Mouse (Mus musculus): Measurements from ENCODE around the gene 4930435E12Rik. TPM values are rescaled to one million over a fixed set of nuclear protein-coding genes. Genes with fewer than 3 reads are reported as not detected.

Gene 4930435E12Rik
- polyA plus RNA-seq, 1 experiment from 2014 or later: not detected

DNA sequence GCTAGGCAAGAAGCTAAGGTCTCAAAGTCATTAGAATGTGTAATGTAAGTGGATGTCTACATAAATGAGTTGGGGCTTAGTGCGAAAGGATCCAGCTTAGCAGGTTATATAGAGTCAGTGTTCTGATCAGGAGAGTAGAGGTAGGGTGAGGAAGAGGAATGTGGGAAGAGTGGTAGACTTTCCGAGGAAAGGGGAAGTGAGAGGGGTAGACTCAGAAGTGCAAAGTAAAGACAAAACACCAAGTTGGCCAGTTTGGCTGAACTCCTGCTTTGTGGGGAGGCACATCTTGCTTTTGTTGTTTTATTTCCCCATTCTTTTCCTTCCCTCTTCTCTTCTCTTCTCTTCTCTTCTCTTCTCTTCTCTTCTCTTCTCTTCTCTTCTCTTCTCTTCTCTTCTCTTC lies 39.5 kb downstream of the 4930435E12Rik start:
- 0 out of 2 replicates have a peak, but pooled peaks cover 6% of the 10 kb centered on the region for H3K4me1 ChIP-seq
- WGBS: 91% methylated on average over 2 of the region's 2 CpGs
- H3K4me3 ChIP-seq: no peak overlapping the region
- H3K36me3 ChIP-seq: no peaks in the 10 kb centered on the region
- no peak for ATAC-seq (ENCODE audit: low FRiP score)
- no peaks in the 10 kb centered on the region for H3K9me3 ChIP-seq (replicated peaks)
- H3K4me2 ChIP-seq (replicated peaks): no peak overlapping the region
- H3K27ac ChIP-seq: no peak overlapping the region
- no peaks in the 10 kb centered on the region for H3K27me3 ChIP-seq
- H3K9ac ChIP-seq: no peak overlapping the region

DNA sequence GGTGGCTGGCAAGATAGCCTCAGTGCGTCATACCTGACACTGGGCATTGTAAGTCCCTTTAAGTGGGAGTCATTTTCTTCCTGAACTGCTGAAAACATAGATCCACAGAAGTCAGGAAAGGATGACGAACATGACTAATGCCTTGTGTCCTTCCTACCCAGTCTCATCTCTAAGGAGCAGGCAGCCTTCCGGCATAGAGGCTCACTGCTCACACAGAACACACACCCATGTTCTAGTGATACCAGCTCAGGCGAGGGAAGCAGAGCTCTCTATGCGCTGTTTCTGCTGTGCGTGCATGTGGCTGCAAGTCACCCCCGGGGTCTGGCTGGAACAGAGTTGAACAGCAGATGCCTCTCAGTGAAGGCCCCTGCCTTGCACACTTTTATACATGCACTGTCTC lies 43.2 kb downstream of the 4930435E12Rik start:
- Histone ChIP-seq H3K4me1 (0 out of 2 replicates have a peak, but pooled peaks cover 6% of the 10 kb centered on the region), H3K4me2 (replicated peaks) (no peak overlapping the region), H3K27ac (no peak overlapping the region), H3K27me3 (no peaks in the 10 kb centered on the region), H3K4me3 (no peak overlapping the region), H3K9me3 (replicated peaks) (no peaks in the 10 kb centered on the region), H3K9ac (no peak overlapping the region), H3K36me3 (no peaks in the 10 kb centered on the region)
- no peak for ATAC-seq (ENCODE audit: low FRiP score)
- WGBS: 76% methylated on average over 7 of the region's 7 CpGs

DNA sequence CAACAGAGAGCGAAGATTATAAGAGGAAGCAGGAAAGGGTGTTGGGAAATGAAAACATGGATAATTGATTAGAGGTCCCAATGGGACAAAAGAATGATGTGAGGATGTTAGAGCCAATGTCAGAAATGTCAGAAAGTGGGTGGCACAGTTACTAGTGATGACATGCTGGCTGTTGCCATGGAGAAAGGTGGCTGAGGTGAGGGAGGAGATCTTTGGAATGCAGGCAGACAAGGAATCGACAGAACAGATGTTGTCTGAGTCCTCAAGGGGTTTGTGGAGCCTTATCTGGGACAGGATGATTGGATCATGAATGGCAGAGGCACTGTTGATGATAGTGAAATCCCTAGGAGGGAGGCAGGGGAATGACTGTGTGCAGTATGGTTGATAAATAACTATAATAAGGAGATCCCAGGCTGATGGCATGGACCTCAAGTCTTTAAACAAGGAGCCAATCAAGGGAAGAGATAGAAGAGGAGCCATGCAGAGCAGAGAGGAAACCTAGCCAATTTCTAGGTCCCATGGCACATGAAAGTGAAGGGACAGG lies 46.0 kb downstream of the 4930435E12Rik start:
- Histone ChIP-seq H3K4me2 (replicated peaks) (no peak overlapping the region), H3K9me3 (replicated peaks) (no peaks in the 10 kb centered on the region), H3K4me3 (no peak overlapping the region), H3K4me1 (0 out of 2 replicates have a peak, but pooled peaks cover 6% of the 10 kb centered on the region), H3K27me3 (no peaks in the 10 kb centered on the region), H3K9ac (no peak overlapping the region), H3K27ac (no peak overlapping the region), H3K36me3 (no peaks in the 10 kb centered on the region)
- WGBS: 50% methylated on average over 2 of the region's 2 CpGs
- no peak for ATAC-seq (ENCODE audit: low FRiP score)

DNA sequence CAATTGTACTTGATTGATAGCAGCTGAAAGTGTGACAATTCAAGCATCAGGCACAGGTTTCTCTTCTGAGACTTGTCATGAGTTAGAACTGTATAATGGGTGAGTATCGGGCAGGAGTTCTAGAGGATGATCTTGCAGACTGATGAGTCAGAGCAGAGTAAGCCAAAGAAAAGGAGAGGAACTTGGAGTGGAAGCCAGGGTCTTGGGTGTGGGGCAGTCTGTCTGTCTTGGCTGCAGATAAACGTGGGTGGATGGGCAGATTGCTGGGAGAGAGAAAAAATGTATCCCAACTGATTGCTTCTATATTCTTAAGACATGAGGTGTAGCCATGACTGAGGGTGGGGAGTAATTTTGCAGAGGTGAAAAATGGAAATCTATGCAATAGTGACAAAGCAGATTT lies 46.6 kb downstream of the 4930435E12Rik start:
- Histone ChIP-seq H3K4me3 (no peak overlapping the region), H3K9me3 (replicated peaks) (no peaks in the 10 kb centered on the region), H3K9ac (no peak overlapping the region), H3K36me3 (no peaks in the 10 kb centered on the region), H3K4me2 (replicated peaks) (no peak overlapping the region), H3K27ac (no peak overlapping the region), H3K27me3 (no peaks in the 10 kb centered on the region), H3K4me1 (0 out of 2 replicates have a peak, but pooled peaks cover 6% of the 10 kb centered on the region)
- WGBS: 79% methylated on average over 2 of the region's 2 CpGs
- no peak for ATAC-seq (ENCODE audit: low FRiP score)

DNA sequence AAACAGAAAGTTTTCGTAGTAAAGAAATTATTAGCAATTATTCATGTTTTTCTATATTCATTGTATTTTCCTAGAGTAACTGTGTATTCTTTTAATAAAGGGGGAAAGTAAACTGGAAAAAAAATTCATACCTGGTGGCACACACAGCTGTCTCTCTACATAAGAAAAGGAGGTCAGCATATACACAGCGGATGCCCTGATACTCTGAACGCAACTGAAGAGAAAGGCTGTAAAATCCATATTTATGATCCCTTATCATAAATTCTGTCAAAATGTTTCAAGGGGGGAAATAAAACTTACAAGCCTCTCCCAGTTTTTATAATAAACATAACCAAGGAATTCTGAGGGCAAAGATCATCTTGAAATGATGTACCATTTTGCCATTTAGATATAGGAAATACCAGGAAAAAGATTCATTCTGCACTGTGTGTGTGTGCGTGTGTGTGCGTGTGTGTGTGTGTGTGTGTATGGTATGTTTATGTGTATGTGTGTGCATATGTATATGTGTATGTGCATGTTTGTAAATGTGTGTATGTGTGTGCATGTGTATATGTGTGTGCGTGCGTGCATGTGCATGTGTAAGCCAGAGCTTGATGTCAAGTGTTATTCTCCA lies 47.5 kb downstream of the 4930435E12Rik start:
- no peak for ATAC-seq (ENCODE audit: low FRiP score)
- no peaks in the 10 kb centered on the region for H3K9me3 ChIP-seq (replicated peaks)
- no peak overlapping the region for H3K4me2 ChIP-seq (replicated peaks)
- no peak overlapping the region for H3K9ac ChIP-seq
- H3K27me3 ChIP-seq: no peaks in the 10 kb centered on the region
- H3K4me3 ChIP-seq: no peak overlapping the region
- no peaks in the 10 kb centered on the region for H3K36me3 ChIP-seq
- WGBS: 94% methylated on average over 7 of the region's 7 CpGs
- 0 out of 2 replicates have a peak, but pooled peaks cover 6% of the 10 kb centered on the region for H3K4me1 ChIP-seq
- no peak overlapping the region for H3K27ac ChIP-seq

DNA sequence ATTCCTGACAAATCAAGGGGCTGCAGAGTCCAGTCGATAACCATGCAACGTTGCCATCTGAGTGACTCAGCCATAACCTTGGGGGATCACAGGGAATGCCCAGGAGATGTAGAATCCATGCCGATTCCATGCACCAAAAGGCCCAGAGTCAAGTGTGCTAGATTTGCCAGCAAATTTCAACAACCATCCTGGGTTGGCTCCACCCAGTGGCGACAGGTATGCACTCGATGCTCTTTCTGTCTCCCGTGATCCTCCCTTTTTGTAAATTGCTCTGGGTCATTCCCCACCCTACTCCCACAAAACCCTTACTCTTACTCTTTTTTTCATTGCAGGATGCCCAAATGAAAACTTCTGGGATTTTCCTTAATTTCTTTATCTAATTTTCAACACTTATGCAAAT lies 52.2 kb downstream of the 4930435E12Rik start:
- no peak overlapping the region for H3K9ac ChIP-seq
- no peaks in the 10 kb centered on the region for H3K27me3 ChIP-seq
- no peak overlapping the region for H3K27ac ChIP-seq
- H3K4me3 ChIP-seq: no peak overlapping the region
- 61% methylated on average over 6 of the region's 6 CpGs for WGBS
- no peak for ATAC-seq (ENCODE audit: low FRiP score)
- H3K9me3 ChIP-seq (replicated peaks): no peaks in the 10 kb centered on the region
- H3K4me2 ChIP-seq (replicated peaks): no peak overlapping the region
- H3K4me1 ChIP-seq: peaks cover 6% of the 10 kb centered on the region; the same call in 1 of the 2 replicates
- no peaks in the 10 kb centered on the region for H3K36me3 ChIP-seq

DNA sequence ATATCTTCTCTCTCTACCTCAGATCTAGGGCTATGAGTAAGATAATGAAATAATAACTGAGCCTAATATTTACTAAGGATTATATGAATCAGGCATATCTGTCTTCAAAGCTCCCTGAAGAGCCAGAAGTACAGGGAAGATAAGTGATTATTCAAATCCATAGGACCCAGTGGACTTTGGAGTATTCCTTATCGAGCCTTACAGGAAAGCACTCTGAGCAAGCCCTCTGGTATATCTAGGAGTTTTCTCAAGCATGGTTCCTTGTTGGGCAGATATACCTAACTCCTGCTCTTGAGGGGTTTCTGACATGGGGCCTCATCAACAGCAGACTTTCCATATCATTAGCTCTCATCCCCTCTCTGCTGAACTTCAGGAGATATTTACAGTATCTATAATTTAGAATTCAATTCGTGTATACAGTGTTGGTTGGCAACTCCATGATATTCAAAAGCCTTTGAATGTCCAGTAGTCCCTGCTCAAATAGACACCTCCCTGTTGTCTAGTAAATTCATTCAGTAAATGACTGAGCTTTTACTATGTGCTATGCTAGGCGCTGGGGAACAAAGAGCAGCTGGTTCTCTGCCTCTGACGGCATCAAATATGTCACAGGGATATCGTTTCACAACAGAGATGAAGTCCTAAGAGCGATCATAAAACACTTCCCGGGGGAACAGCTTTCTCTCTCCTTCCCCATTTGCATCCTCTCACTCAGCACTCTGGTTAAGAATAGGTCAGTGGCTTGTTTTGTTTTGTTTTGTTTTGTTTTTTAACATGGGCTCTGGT lies 53.4 kb downstream of the 4930435E12Rik start:
- Histone ChIP-seq H3K36me3 (no peaks in the 10 kb centered on the region), H3K4me1 (peaks cover 6% of the 10 kb centered on the region; the same call in 1 of the 2 replicates)
- WGBS: 69% methylated on average over 7 of the region's 7 CpGs

DNA sequence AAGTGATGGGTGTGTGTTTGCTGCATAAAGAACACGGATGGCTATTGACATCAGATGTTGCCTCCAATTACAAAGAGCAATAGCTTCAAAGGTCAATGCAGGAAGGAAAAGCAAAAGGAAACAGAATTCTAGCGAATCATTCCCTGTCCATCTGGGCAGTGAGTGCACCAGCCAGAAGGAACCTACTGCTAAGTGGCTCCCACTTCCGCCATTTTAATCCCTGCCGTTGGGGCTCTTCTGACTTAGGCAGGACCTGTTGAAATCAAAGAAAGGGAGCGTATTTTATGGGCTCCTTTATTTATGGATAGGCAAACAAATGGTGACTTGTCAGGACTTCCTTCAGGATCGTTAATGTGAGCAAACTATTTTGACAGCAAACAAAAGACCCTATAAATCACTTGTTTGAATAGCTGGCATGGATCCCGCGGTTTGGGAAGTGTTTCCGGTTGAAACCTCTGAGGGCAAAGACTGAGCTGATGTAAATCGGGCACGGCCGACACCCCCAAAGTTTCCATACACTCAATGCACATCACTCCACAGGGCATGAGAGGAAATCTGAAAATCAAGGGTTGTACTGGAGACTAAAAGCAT lies 55.5 kb downstream of the 4930435E12Rik start:
- Histone ChIP-seq H3K27ac (no peak overlapping the region), H3K27me3 (no peaks in the 10 kb centered on the region), H3K36me3 (peaks cover 11% of the 10 kb centered on the region; the same call in 1 of the 2 replicates), H3K4me3 (no peak overlapping the region), H3K9me3 (replicated peaks) (no peaks in the 10 kb centered on the region), H3K4me2 (replicated peaks) (no peak overlapping the region), H3K9ac (no peak overlapping the region), H3K4me1 (peaks cover 6% of the 10 kb centered on the region; the same call in 1 of the 2 replicates)
- ATAC-seq (ENCODE audit: low FRiP score): no peak
- WGBS: 50% methylated on average over 12 of the region's 12 CpGs

More for the DNA sequence above, 53.4 kb downstream of the 4930435E12Rik start:
- Histone ChIP-seq H3K9ac (no peak overlapping the region), H3K27me3 (no peaks in the 10 kb centered on the region), H3K4me3 (no peak overlapping the region), H3K27ac (no peak overlapping the region), H3K4me2 (replicated peaks) (no peak overlapping the region), H3K9me3 (replicated peaks) (no peaks in the 10 kb centered on the region)
- no peak for ATAC-seq (ENCODE audit: low FRiP score)

DNA sequence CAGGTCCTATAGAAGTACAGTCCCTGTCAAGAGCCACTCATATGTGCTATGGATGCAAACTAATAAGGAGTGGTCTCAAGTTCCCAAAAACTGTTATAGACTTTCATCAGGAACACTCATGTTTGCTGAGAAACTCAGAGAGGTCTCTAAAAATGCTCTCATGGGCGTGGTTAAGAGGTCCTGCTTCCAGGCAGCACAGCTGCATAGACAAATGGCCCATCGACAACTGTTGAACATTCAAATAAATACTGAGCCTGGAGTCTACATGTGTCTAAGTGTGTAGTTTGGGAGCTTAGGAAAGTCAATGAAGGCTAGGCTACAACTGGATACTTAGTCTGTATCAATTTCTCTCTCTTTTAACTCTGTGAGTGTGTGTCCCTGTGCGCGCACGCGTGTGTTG lies 57.4 kb downstream of the 4930435E12Rik start:
- Histone ChIP-seq H3K9ac (no peak overlapping the region), H3K36me3 (peaks cover 17% of the 10 kb centered on the region; the same call in 1 of the 2 replicates), H3K27me3 (no peaks in the 10 kb centered on the region), H3K4me3 (no peak overlapping the region), H3K4me1 (peaks cover 6% of the 10 kb centered on the region; the same call in 1 of the 2 replicates), H3K9me3 (replicated peaks) (no peaks in the 10 kb centered on the region), H3K4me2 (replicated peaks) (no peak overlapping the region), H3K27ac (no peak overlapping the region)
- ATAC-seq (ENCODE audit: low FRiP score): no peak
- 95% methylated on average over 6 of the region's 6 CpGs for WGBS

DNA sequence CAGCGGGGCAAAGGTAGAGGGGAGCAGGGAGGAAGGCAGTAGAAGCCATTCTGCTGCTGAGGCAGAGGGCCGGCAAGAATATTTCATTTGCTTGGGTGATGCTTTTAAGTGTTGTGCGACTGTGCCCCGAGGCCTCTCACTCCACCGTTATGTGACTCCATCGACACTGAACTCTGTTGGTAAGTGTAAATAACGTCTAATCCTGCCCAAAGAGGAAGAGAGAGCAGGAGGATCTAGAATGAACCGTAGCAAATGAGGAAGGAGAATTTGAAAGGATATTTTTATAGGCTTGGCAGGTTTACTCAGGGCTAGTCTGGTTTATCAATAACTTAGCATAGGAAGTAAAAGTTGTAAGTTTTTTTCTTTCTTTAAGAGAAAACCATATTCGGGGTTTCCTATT lies 59.0 kb downstream of the 4930435E12Rik start:
- H3K4me1 ChIP-seq: peaks cover 6% of the 10 kb centered on the region; the same call in 1 of the 2 replicates
- no peak overlapping the region for H3K27ac ChIP-seq
- H3K9ac ChIP-seq: no peak overlapping the region
- no peaks in the 10 kb centered on the region for H3K27me3 ChIP-seq
- H3K36me3 ChIP-seq: peaks cover 17% of the 10 kb centered on the region; the same call in 1 of the 2 replicates
- no peak overlapping the region for H3K4me3 ChIP-seq
- 89% methylated on average over 9 of the region's 9 CpGs for WGBS
- no peaks in the 10 kb centered on the region for H3K9me3 ChIP-seq (replicated peaks)
- no peak overlapping the region for H3K4me2 ChIP-seq (replicated peaks)
- no peak for ATAC-seq (ENCODE audit: low FRiP score)

DNA sequence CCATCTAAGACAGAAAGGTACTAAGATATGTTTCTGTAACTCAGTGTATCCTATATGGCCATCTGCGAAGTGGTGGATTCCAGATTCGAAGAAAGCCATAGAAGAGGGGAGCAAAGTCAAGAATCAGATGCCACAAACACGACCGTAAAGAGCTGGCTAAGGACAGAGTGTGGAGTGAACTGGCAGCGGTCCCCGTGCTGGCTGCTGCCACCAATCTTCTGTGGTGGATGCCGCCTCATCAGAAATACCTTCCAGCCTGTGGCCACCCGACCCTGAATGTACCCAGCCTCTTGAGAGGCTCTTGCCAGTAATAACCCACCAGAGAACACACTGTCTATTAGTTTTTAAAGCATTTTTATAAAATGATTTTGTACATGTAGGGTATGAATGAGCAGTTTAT lies 60.2 kb downstream of the 4930435E12Rik start:
- no peak overlapping the region for H3K4me3 ChIP-seq
- H3K27ac ChIP-seq: no peak overlapping the region
- H3K9ac ChIP-seq: no peak overlapping the region
- no peaks in the 10 kb centered on the region for H3K9me3 ChIP-seq (replicated peaks)
- no peaks in the 10 kb centered on the region for H3K27me3 ChIP-seq
- H3K4me1 ChIP-seq: peaks cover 6% of the 10 kb centered on the region; the same call in 1 of the 2 replicates
- WGBS: 95% methylated on average over 8 of the region's 8 CpGs
- ATAC-seq (ENCODE audit: low FRiP score): no peak
- no peak overlapping the region for H3K4me2 ChIP-seq (replicated peaks)
- H3K36me3 ChIP-seq: peaks cover 17% of the 10 kb centered on the region; the same call in 1 of the 2 replicates

DNA sequence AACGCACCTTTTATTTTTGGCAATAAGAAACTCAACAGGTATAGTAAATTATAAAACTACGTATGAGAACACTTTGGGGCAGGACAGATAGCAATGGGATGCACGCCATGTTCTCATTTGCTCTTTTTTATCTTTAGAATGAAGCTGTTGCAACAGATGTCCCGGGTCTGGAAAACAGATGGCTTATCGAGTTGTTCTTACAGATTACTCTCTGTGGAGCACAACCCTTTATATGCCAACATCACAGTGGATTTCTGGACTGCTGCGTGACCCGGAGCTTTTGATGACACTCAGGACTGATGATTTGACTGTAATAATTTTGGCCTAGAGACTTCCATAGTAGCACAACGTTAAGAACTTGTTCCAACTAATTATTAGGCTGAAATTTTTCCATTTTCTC lies 60.8 kb downstream of the 4930435E12Rik start:
- WGBS: 87% methylated on average over 8 of the region's 8 CpGs
- H3K36me3 ChIP-seq: peaks cover 21% of the 10 kb centered on the region; the same call in 1 of the 2 replicates

More for the DNA sequence above, 60.8 kb downstream of the 4930435E12Rik start:
- Histone ChIP-seq H3K9me3 (replicated peaks) (no peaks in the 10 kb centered on the region), H3K9ac (no peak overlapping the region), H3K4me2 (replicated peaks) (no peak overlapping the region), H3K27me3 (no peaks in the 10 kb centered on the region), H3K4me3 (no peak overlapping the region), H3K27ac (no peak overlapping the region), H3K4me1 (no peaks in the 10 kb centered on the region)
- ATAC-seq (ENCODE audit: low FRiP score): no peak

All from hindbrain, embryonic 12.5 days (tissue).